ENCODE assay signal across 23 mouse cellular contexts in the genomic region with DNA sequence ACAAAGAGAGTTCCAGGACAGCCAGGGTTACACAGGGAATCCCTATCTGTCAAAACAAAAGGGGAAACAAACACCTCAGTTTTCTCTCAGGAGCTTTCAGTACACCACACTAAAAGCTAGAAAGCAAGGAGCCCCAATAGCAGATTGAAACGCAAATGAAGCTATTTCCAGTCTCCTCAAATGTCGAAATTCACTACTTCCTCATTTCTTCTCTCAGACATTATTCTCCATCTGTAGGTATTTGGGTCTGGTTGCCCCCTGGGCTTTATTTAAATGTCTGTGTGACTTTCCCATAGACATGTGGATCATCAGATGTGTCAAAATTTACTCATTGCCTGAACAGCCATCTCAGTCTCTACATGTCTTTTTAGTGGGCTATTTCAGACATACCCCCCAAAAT.
A peak's percentile ranks its signal among the peaks of the same experiment; 100 is the strongest.
DNase-seq lines count a peak whose midpoint lies in the region; ATAC-seq and TF ChIP-seq lines count a peak whose summit lies in the region.
"Had no signal": no experiment of that assay in that cellular context is flagged by ENCODE, and none has a peak within 500 bp of the region (broad histone marks: within the 10 kb centered on the region; RNA-seq: fewer than 3 reads in every experiment).

No protein-coding gene starts in this region.

- no peak overlapping the region for H3K4me3 ChIP-seq in midbrain, postnatal 0 days (ENCODE audit: low read depth, low read length)
- H3K4me3 ChIP-seq: embryonic facial prominence, embryonic 13.5 days; embryonic facial prominence, embryonic 15.5 days; erythroblast, embryonic 14.5 days; forebrain, embryonic 10.5 days; forebrain, embryonic 12.5 days had no signal

- ATAC-seq in granulocyte monocyte progenitor cell, adult 5-6 weeks (replicated peaks; ENCODE audit: poor library complexity, severe bottlenecking): peak; percentile 52
- no peak for ATAC-seq in midbrain, postnatal 0 days (ENCODE audit: low FRiP score)
- ATAC-seq: CD4-positive, CD25-positive, alpha-beta regulatory T cell, adult 4 months; forebrain, embryonic 14.5 days; forebrain, embryonic 16.5 days had no signal

- TF ChIP-seq CTCF in midbrain, postnatal 0 days (IDR thresholded peaks at IDR 0.05): no peak

- no peak overlapping the region for H3K4me2 ChIP-seq in midbrain, postnatal 0 days (ENCODE audit: low read depth, low read length, poor library complexity, severe bottlenecking)
- H3K4me2 ChIP-seq: embryonic facial prominence, embryonic 13.5 days; embryonic facial prominence, embryonic 15.5 days; forebrain, embryonic 12.5 days had no signal

- H3K36me3 ChIP-seq in midbrain, postnatal 0 days (ENCODE audit: insufficient read depth, low read length): no peaks in the 10 kb centered on the region
- H3K36me3 ChIP-seq: embryonic facial prominence, embryonic 13.5 days; embryonic facial prominence, embryonic 15.5 days; forebrain, embryonic 10.5 days; forebrain, embryonic 12.5 days had no signal

- 83% methylated on average over 2 of the region's 2 CpGs for WGBS in midbrain, postnatal 0 days

- H3K4me1 ChIP-seq in midbrain, postnatal 0 days (ENCODE audit: insufficient read depth, low read length): no peaks in the 10 kb centered on the region

- DNase-seq in heart, adult 11 months: peak; percentile 37
- no peak for DNase-seq in heart, adult 8-10 months (ENCODE audit: low spot score)
- DNase-seq in midbrain, postnatal 0 days (ENCODE audit: low spot score): no peak
- DNase-seq in gastrocnemius, postnatal 4 days (ENCODE audit: low spot score in 2 of 2): no peak
- DNase-seq: adrenal gland, adult 2 months; adrenal gland, postnatal 10 days; adrenal gland, postnatal 36 days; B cell, adult 2 months; cerebellum, adult 11-12 months; cerebellum, adult 2 months; cerebellum, adult 9-10 months; cerebellum, postnatal 10 days; cerebellum, postnatal 25 days; embryo, embryonic 11 days had no signal

- no peak overlapping the region for H3K27ac ChIP-seq in midbrain, postnatal 0 days (ENCODE audit: low read depth, low read length)
- H3K27ac ChIP-seq: embryonic facial prominence, embryonic 13.5 days; embryonic facial prominence, embryonic 15.5 days; forebrain, embryonic 10.5 days; forebrain, embryonic 12.5 days had no signal

- no peaks in the 10 kb centered on the region for H3K9me3 ChIP-seq in midbrain, postnatal 0 days (ENCODE audit: low read length)
- H3K9me3 ChIP-seq: embryonic facial prominence, embryonic 13.5 days; embryonic facial prominence, embryonic 15.5 days; forebrain, embryonic 12.5 days had no signal

- no peaks in the 10 kb centered on the region for H3K27me3 ChIP-seq in midbrain, postnatal 0 days (ENCODE audit: insufficient read depth, low read length)
- H3K27me3 ChIP-seq: embryonic facial prominence, embryonic 13.5 days; embryonic facial prominence, embryonic 15.5 days; forebrain, embryonic 12.5 days had no signal

- no peak overlapping the region for H3K9ac ChIP-seq in midbrain, postnatal 0 days (replicated peaks; ENCODE audit: low read length, poor library complexity, severe bottlenecking)
- H3K9ac ChIP-seq: embryonic facial prominence, embryonic 13.5 days; embryonic facial prominence, embryonic 15.5 days; forebrain, embryonic 12.5 days had no signal
